In the genomic region with DNA sequence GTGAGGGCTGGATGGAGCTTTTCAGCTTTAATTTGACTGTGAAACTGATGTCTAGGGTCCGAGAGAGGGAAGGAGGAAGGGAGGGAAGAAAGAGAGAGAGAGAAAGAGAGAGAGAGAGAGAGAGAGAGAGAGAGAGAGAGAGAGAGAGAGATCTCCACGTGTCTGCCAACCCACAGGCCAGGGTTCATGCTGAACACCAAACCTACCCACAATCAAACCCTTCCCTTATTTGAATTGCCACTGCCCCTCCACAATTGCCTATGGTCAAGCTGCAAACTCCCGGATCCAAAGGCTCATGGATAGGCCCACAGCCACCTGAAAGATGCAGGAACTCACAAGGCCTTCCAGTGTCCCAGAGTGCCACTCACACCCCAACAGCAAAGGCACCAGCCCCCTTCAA, we compare ENCODE assay signal across 24 mouse cellular contexts. TPM values are rescaled to one million over a fixed set of nuclear protein-coding genes. Genes with fewer than 3 reads are reported as not detected.
DNase-seq lines count a peak whose midpoint lies in the region; ATAC-seq lines count a peak whose summit lies in the region.
"Had no signal": no experiment of that assay in that cellular context is flagged by ENCODE, and none has a peak within 500 bp of the region (broad histone marks: within the 10 kb centered on the region; RNA-seq: fewer than 3 reads in every experiment).

No protein-coding gene starts in this region.

- H3K9ac ChIP-seq in hindbrain, embryonic 12.5 days, result no peak overlapping the region
- no peak overlapping the region; the same call in 1 of the 2 replicates for H3K9ac ChIP-seq in midbrain, embryonic 11.5 days (ENCODE audit: low read length)
- H3K9ac ChIP-seq in midbrain, embryonic 16.5 days (ENCODE audit: low read depth, low read length), result no peak overlapping the region
- H3K9ac ChIP-seq: forebrain, embryonic 15.5 days; liver, embryonic 14.5 days had no signal

- peaks cover 100% of the 10 kb centered on the region for H3K4me1 ChIP-seq in hindbrain, embryonic 10.5 days (replicated peaks)
- peaks cover 58% of the 10 kb centered on the region for H3K4me1 ChIP-seq in hindbrain, embryonic 12.5 days
- peaks cover 65% of the 10 kb centered on the region for H3K4me1 ChIP-seq in embryonic facial prominence, embryonic 10.5 days
- H3K4me1 ChIP-seq in midbrain, embryonic 11.5 days (ENCODE audit: control insufficient read depth, insufficient read depth, low read length), result peaks cover 82% of the 10 kb centered on the region
- peaks cover 24% of the 10 kb centered on the region for H3K4me1 ChIP-seq in midbrain, embryonic 16.5 days (ENCODE audit: control insufficient read depth, insufficient read depth, low read length)

- H3K4me2 ChIP-seq in hindbrain, embryonic 12.5 days (replicated peaks), result no peak overlapping the region
- H3K4me2 ChIP-seq in midbrain, embryonic 11.5 days, result peak overlapping the region; percentile 19
- H3K4me2 ChIP-seq in midbrain, embryonic 16.5 days (ENCODE audit: low read length), result peak overlapping the region; percentile 46; the same call in 1 of the 2 replicates
- H3K4me2 ChIP-seq: forebrain, embryonic 15.5 days had no signal

- peaks cover 100% of the 10 kb centered on the region for H3K27me3 ChIP-seq in hindbrain, embryonic 10.5 days (ENCODE audit: insufficient read depth, poor library complexity, severe bottlenecking)
- H3K27me3 ChIP-seq in hindbrain, embryonic 12.5 days, result peaks cover 96% of the 10 kb centered on the region
- peaks cover 100% of the 10 kb centered on the region for H3K27me3 ChIP-seq in embryonic facial prominence, embryonic 10.5 days (replicated peaks; ENCODE audit: low read depth, poor library complexity, severe bottlenecking)
- H3K27me3 ChIP-seq in midbrain, embryonic 11.5 days (ENCODE audit: control insufficient read depth, insufficient read depth, low read length), result peaks cover 81% of the 10 kb centered on the region
- H3K27me3 ChIP-seq in midbrain, embryonic 16.5 days (ENCODE audit: control insufficient read depth, insufficient read depth, low read depth, low read length), result peaks cover 38% of the 10 kb centered on the region

- H3K4me3 ChIP-seq in hindbrain, embryonic 10.5 days, result peak overlapping the region; percentile 0; the same call in 1 of the 2 replicates
- no peak overlapping the region for H3K4me3 ChIP-seq in hindbrain, embryonic 12.5 days
- peak overlapping the region; percentile 44; the same call in 1 of the 2 replicates for H3K4me3 ChIP-seq in embryonic facial prominence, embryonic 10.5 days
- H3K4me3 ChIP-seq in midbrain, embryonic 11.5 days (ENCODE audit: low read depth, low read length), result no peak overlapping the region
- H3K4me3 ChIP-seq in midbrain, embryonic 16.5 days (ENCODE audit: low read depth, low read length), result no peak overlapping the region; the same call in 1 of the 2 replicates
- H3K4me3 ChIP-seq: forebrain, embryonic 15.5 days had no signal

- no peaks in the 10 kb centered on the region for H3K9me3 ChIP-seq in hindbrain, embryonic 10.5 days
- H3K9me3 ChIP-seq in hindbrain, embryonic 12.5 days (replicated peaks), result no peaks in the 10 kb centered on the region
- H3K9me3 ChIP-seq in embryonic facial prominence, embryonic 10.5 days, result no peaks in the 10 kb centered on the region
- H3K9me3 ChIP-seq in midbrain, embryonic 11.5 days (ENCODE audit: control insufficient read depth, low read length), result no peaks in the 10 kb centered on the region
- no peaks in the 10 kb centered on the region for H3K9me3 ChIP-seq in midbrain, embryonic 16.5 days (replicated peaks; ENCODE audit: control insufficient read depth, low read length, poor library complexity, severe bottlenecking)
- H3K9me3 ChIP-seq: forebrain, embryonic 15.5 days had no signal

- H3K27ac ChIP-seq in hindbrain, embryonic 10.5 days, result peak overlapping the region; percentile 35; the same call in 1 of the 2 replicates
- H3K27ac ChIP-seq in hindbrain, embryonic 12.5 days, result no peak overlapping the region
- no peak overlapping the region; the same call in 1 of the 2 replicates for H3K27ac ChIP-seq in embryonic facial prominence, embryonic 10.5 days (replicated peaks)
- no peak overlapping the region for H3K27ac ChIP-seq in midbrain, embryonic 11.5 days (ENCODE audit: low read depth, low read length)
- peak overlapping the region; percentile 36; the same call in 1 of the 2 replicates for H3K27ac ChIP-seq in midbrain, embryonic 16.5 days (ENCODE audit: low read length)
- H3K27ac ChIP-seq: forebrain, embryonic 15.5 days; liver, embryonic 14.5 days had no signal

- peaks cover 18% of the 10 kb centered on the region for H3K36me3 ChIP-seq in hindbrain, embryonic 10.5 days
- no peaks in the 10 kb centered on the region for H3K36me3 ChIP-seq in hindbrain, embryonic 12.5 days
- H3K36me3 ChIP-seq in embryonic facial prominence, embryonic 10.5 days (replicated peaks), result no peaks in the 10 kb centered on the region
- H3K36me3 ChIP-seq in midbrain, embryonic 11.5 days (ENCODE audit: control insufficient read depth, insufficient read depth, low read length), result no peaks in the 10 kb centered on the region
- no peaks in the 10 kb centered on the region for H3K36me3 ChIP-seq in midbrain, embryonic 16.5 days (ENCODE audit: control insufficient read depth, insufficient read depth, low read length)
- H3K36me3 ChIP-seq: forebrain, embryonic 15.5 days had no signal

- DNase-seq in hindbrain, embryonic 10.5 days (ENCODE audit: low spot score), result no peak
- no peak for DNase-seq in embryonic facial prominence, embryonic 10.5 days (ENCODE audit: low spot score)
- DNase-seq in midbrain, embryonic 11.5 days (ENCODE audit: low spot score, missing footprints), result peak; percentile 93
- no peak for DNase-seq in spleen, postnatal 10 days (ENCODE audit: low spot score in 2 of 2)
- no peak for DNase-seq in kidney, adult 8-10 months
- DNase-seq: adrenal gland, postnatal 14 days; cerebellum, adult 11 months; cerebellum, adult 9-11 months; gastrocnemius, postnatal 10 days; heart, postnatal 14 days; kidney, postnatal 25 days; liver; lung, adult 2 months; lung, postnatal 14 days; right cerebral cortex, adult 18-20 months; right cerebral cortex, postnatal 4 days had no signal

- no peak for ATAC-seq in hindbrain, embryonic 12.5 days (ENCODE audit: low FRiP score)
- no peak for ATAC-seq in midbrain, embryonic 11.5 days (ENCODE audit: low FRiP score)
- ATAC-seq in midbrain, embryonic 16.5 days, result no peak
- ATAC-seq: forebrain, embryonic 15.5 days; intestine, postnatal 0 days had no signal

- 4% methylated on average over 3 of the region's 3 CpGs for WGBS in hindbrain, embryonic 10.5 days
- 3% methylated on average over 3 of the region's 3 CpGs for WGBS in hindbrain, embryonic 12.5 days
- WGBS in embryonic facial prominence, embryonic 10.5 days, result 2% methylated on average over 3 of the region's 3 CpGs
- 0% methylated on average over 3 of the region's 3 CpGs for WGBS in midbrain, embryonic 11.5 days
- WGBS in midbrain, embryonic 16.5 days, result 10% methylated on average over 3 of the region's 3 CpGs

RNA-seq across cellular contexts. Expression of gene Pax7, which starts 7.1 kb away (rescaled TPM):
- polyA plus RNA-seq in hindbrain, embryonic 10.5 days (2016; fragmentation: Nextera tagmentation; extraction: Ambion mirVana), result 2.3 and 2.6 TPM in 2 replicates
- 1.1 and 1.6 TPM in 2 replicates for polyA plus RNA-seq in hindbrain, embryonic 12.5 days (2016; fragmentation: Nextera tagmentation; extraction: Ambion mirVana)
- polyA plus RNA-seq in embryonic facial prominence, embryonic 10.5 days (2016; fragmentation: Nextera tagmentation; extraction: Ambion mirVana), result 1.5 and 2.6 TPM in 2 replicates
- polyA plus RNA-seq in midbrain, embryonic 11.5 days (2014; fragmentation: Nextera tagmentation; extraction: Ambion mirVana), result 3.1 and 3.4 TPM in 2 replicates
- 2.3 and 4.4 TPM in 2 replicates for polyA plus RNA-seq in midbrain, embryonic 16.5 days (2015; fragmentation: Nextera tagmentation; extraction: Ambion mirVana)
- polyA plus RNA-seq: gonadal fat pad, adult 2 months; heart, embryonic 14.5 days; intestine, postnatal 0 days; kidney, embryonic 14.5 days; liver, embryonic 14.5 days had no signal

Comparison
In these comparisons a context has a peak if more than half of its experiments do, and no peak if none do; other contexts are left out.
1. H3K27ac ChIP-seq: peak in hindbrain, embryonic 10.5 days (single experiment) and midbrain, embryonic 16.5 days (single experiment); none in hindbrain, embryonic 12.5 days (single experiment), embryonic facial prominence, embryonic 10.5 days (single experiment) and midbrain, embryonic 11.5 days (single experiment).
2. H3K4me3 ChIP-seq: peak in hindbrain, embryonic 10.5 days (single experiment) and embryonic facial prominence, embryonic 10.5 days (single experiment); none in hindbrain, embryonic 12.5 days (single experiment), midbrain, embryonic 11.5 days (single experiment) and midbrain, embryonic 16.5 days (single experiment).